Mouse (Mus musculus) MEL (cell line): ENCODE measurements around the gene Bex6. TPM values are rescaled to one million over a fixed set of nuclear protein-coding genes. Genes with fewer than 3 reads are reported as not detected.

Experiments
- DNase-seq: peaks from one replicate; pipeline ENCODE4 v3.0.0; 2011; ENCODE audit warnings: low read depth, low spot score
- H3K27ac ChIP-seq: 2 replicates; pipeline ENCODE4 v1.5.1; 2012; ENCODE audit warnings: low read depth, mild to moderate bottlenecking, control low read depth, low read length, moderate library complexity; ENCODE audit not compliant: control insufficient read depth
- H3K27me3 ChIP-seq, 2 experiments: fragments of 150-350 bp in 1 of 2; sonication (generic) in 1 of 2; 2 replicates each; pipeline ENCODE4 v1.6.1; 2012; ENCODE audit warnings: low read length in 2 of 2, mild to moderate bottlenecking in 2 of 2, improper control_type of control experiment in 1 of 2, moderate library complexity in 1 of 2; ENCODE audit not compliant: insufficient read depth in 2 of 2, control insufficient read depth in 1 of 2
- H3K36me3 ChIP-seq, 2 experiments: 2 replicates each; pipeline ENCODE4 v1.6.1; 2012 to 2014; ENCODE audit warnings: low read length in 2 of 2, improper control_type of control experiment in 1 of 2, inconsistent platforms in 1 of 2, mild to moderate bottlenecking in 1 of 2; ENCODE audit not compliant: insufficient read depth in 2 of 2, control insufficient read depth in 1 of 2
- H3K4me1 ChIP-seq, 2 experiments: fragments of 150-350 bp in 1 of 2; sonication (generic) in 1 of 2; 2 replicates each; pipeline ENCODE4 v1.6.1; 2012; ENCODE audit warnings: low read length in 2 of 2, improper control_type of control experiment in 1 of 2, mild to moderate bottlenecking in 1 of 2; ENCODE audit not compliant: insufficient read depth in 2 of 2, control insufficient read depth in 1 of 2
- H3K4me3 ChIP-seq, 2 experiments: fragments of 150-350 bp in 1 of 2; sonication (generic) in 1 of 2; 2 replicates each; pipeline ENCODE4 v1.5.1; 2012; ENCODE audit warnings: low read depth in 2 of 2, low read length in 2 of 2, mild to moderate bottlenecking in 2 of 2, moderate library complexity in 2 of 2, control low read depth in 1 of 2, improper control_type of control experiment in 1 of 2; ENCODE audit not compliant: control insufficient read depth in 1 of 2, insufficient read depth in 1 of 2
- H3K79me2 ChIP-seq: 2 replicates; pipeline ENCODE4 v1.6.1; 2012; ENCODE audit warnings: mild to moderate bottlenecking, low read length, moderate library complexity; ENCODE audit not compliant: control insufficient read depth, poor library complexity, insufficient read depth
- H3K9ac ChIP-seq: 2 replicates; pipeline ENCODE4 v1.6.1; 2012; ENCODE audit warnings: low read depth, mild to moderate bottlenecking, control low read depth, low read length, moderate library complexity; ENCODE audit not compliant: control insufficient read depth, poor library complexity, severe bottlenecking
- H3K9me3 ChIP-seq: fragments of 150-350 bp; sonication (generic); replicated peaks from 2 replicates; pipeline ENCODE4 v1.6.1; 2012; ENCODE audit warnings: mild to moderate bottlenecking, low read length, improper control_type of control experiment, moderate library complexity; ENCODE audit not compliant: insufficient read depth
- CHD1 ChIP-seq: IDR thresholded peaks from 2 replicates; pipeline ENCODE4 v1.6.1; 2012; ENCODE audit warnings: low read depth, mild to moderate bottlenecking, inconsistent platforms, low read length, improper control_type of control experiment
- CTCF ChIP-seq, 3 experiments: IDR thresholded peaks in 2 of 3; conservative IDR thresholded peaks in 1 of 3; 2 replicates each; pipeline ENCODE4 v1.5.1; 2011 to 2012; ENCODE audit warnings: low read length in 3 of 3, low read depth in 2 of 3, mild to moderate bottlenecking in 2 of 3, improper control_type of control experiment in 1 of 3, inconsistent platforms in 1 of 3, mixed read lengths in 1 of 3, moderate library complexity in 1 of 3; ENCODE audit not compliant: control insufficient read depth in 1 of 3, insufficient read depth in 1 of 3, poor library complexity in 1 of 3, severe bottlenecking in 1 of 3
- ETS1 ChIP-seq: IDR thresholded peaks from 2 replicates; pipeline ENCODE4 v1.6.1; 2012; ENCODE audit warnings: low read depth, mild to moderate bottlenecking, inconsistent platforms, low read length, improper control_type of control experiment, moderate library complexity
- GABPA ChIP-seq: IDR thresholded peaks from 2 replicates; pipeline ENCODE4 v1.6.1; 2012; ENCODE audit warnings: low read depth, mild to moderate bottlenecking, inconsistent platforms, low read length, improper control_type of control experiment, moderate library complexity
- GATA1 ChIP-seq: IDR thresholded peaks from 2 replicates; pipeline ENCODE4 v1.6.1; 2011; ENCODE audit warnings: low read depth, low read length, improper control_type of control experiment
- HCFC1 ChIP-seq: IDR thresholded peaks from 2 replicates; pipeline ENCODE4 v1.6.1; 2012; ENCODE audit warnings: low read depth, mild to moderate bottlenecking, inconsistent platforms, low read length, improper control_type of control experiment, moderate library complexity
- KAT2A ChIP-seq: conservative IDR thresholded peaks from 2 replicates; pipeline ENCODE4 v1.6.1; 2012; ENCODE audit warnings: low read depth, low read length, improper control_type of control experiment, inconsistent platforms
- MAFK ChIP-seq: IDR thresholded peaks from 2 replicates; pipeline ENCODE4 v1.6.1; 2011; ENCODE audit warnings: low read depth, mild to moderate bottlenecking, low read length, improper control_type of control experiment, borderline replicate concordance
- MAZ ChIP-seq: IDR thresholded peaks from 2 replicates; pipeline ENCODE4 v1.6.1; 2012; ENCODE audit warnings: low read depth, mild to moderate bottlenecking, inconsistent platforms, low read length, improper control_type of control experiment
- MEF2A ChIP-seq: IDR thresholded peaks from 2 replicates; pipeline ENCODE4 v1.6.1; 2014; ENCODE audit warnings: low read depth, mild to moderate bottlenecking, inconsistent platforms, low read length, improper control_type of control experiment; ENCODE audit not compliant: poor library complexity, insufficient replicate concordance, severe bottlenecking; ENCODE audit errors: extremely low read depth
- MXI1 ChIP-seq: IDR thresholded peaks from 2 replicates; pipeline ENCODE4 v1.6.1; 2011; ENCODE audit warnings: mild to moderate bottlenecking, low read depth, low read length, improper control_type of control experiment
- MYB ChIP-seq: IDR thresholded peaks from 2 replicates; pipeline ENCODE4 v1.6.1; 2011; ENCODE audit warnings: mild to moderate bottlenecking, low read depth, low read length, improper control_type of control experiment
- MYC ChIP-seq: IDR thresholded peaks from 2 replicates; pipeline ENCODE4 v1.6.1; 2011; ENCODE audit warnings: low read depth, mild to moderate bottlenecking, low read length, improper control_type of control experiment, moderate library complexity
- NRF1 ChIP-seq: IDR thresholded peaks from 2 replicates; pipeline ENCODE4 v1.6.1; 2014; ENCODE audit warnings: low read depth, mild to moderate bottlenecking, inconsistent platforms, low read length, improper control_type of control experiment, moderate library complexity; ENCODE audit not compliant: poor library complexity, insufficient read depth, severe bottlenecking
- POLR2AphosphoS5 ChIP-seq: IDR thresholded peaks from 2 replicates; pipeline ENCODE4 v1.6.1; 2012; ENCODE audit warnings: low read depth, borderline replicate concordance, mild to moderate bottlenecking, inconsistent platforms, low read length, moderate library complexity, mixed read lengths
- RAD21 ChIP-seq: IDR thresholded peaks from 2 replicates; pipeline ENCODE4 v1.6.1; 2011; ENCODE audit warnings: mild to moderate bottlenecking, low read depth, low read length, improper control_type of control experiment
- RCOR1 ChIP-seq: IDR thresholded peaks from 2 replicates; pipeline ENCODE4 v1.6.1; 2012; ENCODE audit warnings: low read depth, mild to moderate bottlenecking, inconsistent platforms, low read length, improper control_type of control experiment
- SIN3A ChIP-seq: IDR thresholded peaks from 2 replicates; pipeline ENCODE4 v1.6.1; 2012; ENCODE audit warnings: low read length, improper control_type of control experiment, inconsistent platforms
- SMC3 ChIP-seq: IDR thresholded peaks from 2 replicates; pipeline ENCODE4 v1.6.1; 2011; ENCODE audit warnings: low read depth, low read length, improper control_type of control experiment
- TAL1 ChIP-seq: IDR thresholded peaks from 2 replicates; pipeline ENCODE4 v1.6.1; 2012; ENCODE audit warnings: mild to moderate bottlenecking, inconsistent platforms, low read length, moderate library complexity, mixed read lengths
- UBTF ChIP-seq: IDR thresholded peaks from 2 replicates; pipeline ENCODE4 v1.6.1; 2012; ENCODE audit warnings: low read depth, mild to moderate bottlenecking, inconsistent platforms, low read length, improper control_type of control experiment, moderate library complexity, borderline replicate concordance; ENCODE audit not compliant: insufficient read depth
- USF1 ChIP-seq: IDR thresholded peaks from 2 replicates; pipeline ENCODE4 v1.6.1; 2014; ENCODE audit warnings: low read depth, mild to moderate bottlenecking, inconsistent platforms, low read length, improper control_type of control experiment, moderate library complexity
- USF2 ChIP-seq, 2 experiments: IDR thresholded peaks; 2 replicates each; pipeline ENCODE4 v1.6.1; 2011 to 2012; ENCODE audit warnings: improper control_type of control experiment in 2 of 2, low read length in 2 of 2, borderline replicate concordance in 1 of 2, inconsistent platforms in 1 of 2, low read depth in 1 of 2, mild to moderate bottlenecking in 1 of 2; ENCODE audit not compliant: insufficient read depth in 1 of 2
- ZC3H11A ChIP-seq: IDR thresholded peaks from 2 replicates; pipeline ENCODE4 v1.6.1; 2012; ENCODE audit warnings: low read depth, mild to moderate bottlenecking, inconsistent platforms, low read length, improper control_type of control experiment
- ZMIZ1 ChIP-seq: IDR thresholded peaks from 2 replicates; pipeline ENCODE4 v1.6.1; 2012; ENCODE audit warnings: low read depth, mild to moderate bottlenecking, inconsistent platforms, low read length, improper control_type of control experiment, moderate library complexity
- ZNF384 ChIP-seq: IDR thresholded peaks from 2 replicates; pipeline ENCODE4 v1.6.1; 2012; ENCODE audit warnings: low read depth, mild to moderate bottlenecking, inconsistent platforms, low read length, improper control_type of control experiment
- polyA plus RNA-seq, 2 experiments: library from polyadenylated mRNA; stranded (reverse) in 1 of 2; unstranded in 1 of 2; fragments of >175 nt in 1 of 2; fragments of >200 nt in 1 of 2; gene quantifications; 2 replicates each; pipeline versions ENCODE4 v1.2.1 to v1.2.4; 2012; ENCODE audit warnings: low replicate concordance in 2 of 2, low read depth in 1 of 2; ENCODE audit not compliant: insufficient read length in 2 of 2, insufficient read depth in 1 of 2, missing spikeins in 1 of 2
- total RNA-seq: library from RNA; depleted of rRNA; stranded (reverse); fragments of 300-350 nt; gene quantifications from 2 replicates; pipeline ENCODE4 v1.2.3, GENCODE M21; 2012

Bex6 gene
- total and polyA plus RNA-seq, 3 experiments = not detected

- Histone ChIP-seq H3K9me3 (no peaks in the 10 kb centered on the region), H3K27me3 (no peaks in the 10 kb centered on the region; a peak in 1 of 4 replicates), H3K4me1 (0 out of 4 replicates have a peak, but pooled peaks cover 0 to 7% of the 10 kb centered on the region in 2 experiments), H3K36me3 (no peaks in the 10 kb centered on the region), H3K27ac (no peak overlapping the region), H3K79me2 (no peaks in the 10 kb centered on the region), H3K9ac (no peak overlapping the region), H3K4me3 (no peak overlapping the region)
- TF ChIP-seq POLR2AphosphoS5 (no peak), ZNF384 (no peak), MYC (no peak), TAL1 (no peak), SMC3 (no peak), ETS1 (no peak), CHD1 (no peak), MYB (no peak), USF1 (no peak), NRF1 (no peak)
- no peak for DNase-seq
Measured at GRCm38 (mm10) chr16:32201004-32201325, 21.3 kb downstream of the Bex6 start.

- no peak overlapping the region for H3K27ac ChIP-seq
Measured at GRCm38 (mm10) chr16:32202681-32203080, 23.1 kb downstream of the Bex6 start.

More at GRCm38 (mm10) chr16:32202681-32203080, 23.1 kb downstream of the Bex6 start:
- Histone ChIP-seq H3K79me2 (no peaks in the 10 kb centered on the region), H3K27me3 (no peaks in the 10 kb centered on the region; a peak in 1 of 4 replicates), H3K9ac (no peak overlapping the region), H3K9me3 (no peaks in the 10 kb centered on the region), H3K36me3 (no peaks in the 10 kb centered on the region), H3K4me3 (no peak overlapping the region), H3K4me1 (0 out of 4 replicates have a peak, but pooled peaks cover 0 to 7% of the 10 kb centered on the region in 2 experiments)
- DNase-seq = peak; percentile 69
- TF ChIP-seq RCOR1 = no peak
- no peak for TF ChIP-seq MXI1
- TF ChIP-seq ETS1 = no peak
- TF ChIP-seq MAFK = no peak
- no peak for TF ChIP-seq MEF2A
- no peak for TF ChIP-seq GATA1
- no peak for TF ChIP-seq UBTF
- peak; percentile 77 for TF ChIP-seq SMC3
- TF ChIP-seq RAD21 = peak; percentile 64
- peak; percentile 69 for TF ChIP-seq ZC3H11A
- TF ChIP-seq USF2 (IDR thresholded peaks at IDR 0.05; ENCODE audit: borderline replicate concordance in 1 of 2, insufficient read depth in 1 of 2, low read depth in 1 of 2, low read length in 2 of 2) = no peak
- TF ChIP-seq KAT2A = no peak
- TF ChIP-seq ZMIZ1 = no peak
- no peak for TF ChIP-seq HCFC1
- TF ChIP-seq SIN3A = no peak
- TF ChIP-seq MAZ = no peak
- TF ChIP-seq CTCF (IDR thresholded peaks at IDR 0.05 in 2 of 3, conservative IDR thresholded peaks at IDR 0.05 in 1 of 3; ENCODE audit: control insufficient read depth in 1 of 3, insufficient read depth in 1 of 3, low read depth in 2 of 3, low read length in 3 of 3, poor library complexity in 1 of 3, severe bottlenecking in 1 of 3) = peak; percentile 35 to 68 (median 66); a peak in 5 of 6 replicates
- no peak for TF ChIP-seq GABPA
